Mouse (Mus musculus): ENCODE data around the gene Tuba1b. TPM values are rescaled to one million over a fixed set of nuclear protein-coding genes. Genes with fewer than 3 reads are reported as not detected.
A peak's percentile ranks its signal among the peaks of the same experiment; 100 is the strongest.

Gene Tuba1b
- polyA plus RNA-seq, 1 experiment from 2014 or later = 1,967 TPM

DNA sequence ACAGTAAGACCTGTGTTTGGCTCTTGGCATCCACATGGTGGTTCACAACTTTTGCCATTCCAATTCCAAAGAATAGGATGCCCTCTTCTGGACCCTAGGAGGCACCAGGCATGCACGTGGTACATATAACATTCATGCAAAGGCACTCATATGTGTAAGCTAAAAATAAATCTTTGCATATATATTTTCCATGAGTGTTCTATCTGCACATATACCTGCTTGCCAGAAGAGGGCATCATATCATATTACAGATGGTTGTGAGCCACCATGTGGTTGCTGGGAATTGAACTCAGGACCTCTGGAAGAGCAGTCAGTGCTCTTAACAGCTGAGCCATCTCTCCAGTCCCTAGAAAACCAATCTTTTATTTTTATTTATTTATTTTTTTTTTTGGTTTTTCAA is 32.8 kb downstream of the Tuba1b start:
- Histone ChIP-seq H3K9me3 (ENCODE audit: control insufficient read depth, low read length) (no peaks in the 10 kb centered on the region), H3K27ac (ENCODE audit: low read depth, low read length) (no peak overlapping the region), H3K4me2 (ENCODE audit: low read depth) (no peak overlapping the region), H3K27me3 (ENCODE audit: control insufficient read depth, insufficient read depth, low read length) (peaks cover 29% of the 10 kb centered on the region), H3K9ac (ENCODE audit: low read length) (no peak overlapping the region), H3K4me3 (ENCODE audit: low read depth, low read length) (no peak overlapping the region), H3K36me3 (ENCODE audit: control insufficient read depth, insufficient read depth, low read length) (peaks cover 7% of the 10 kb centered on the region), H3K4me1 (ENCODE audit: control insufficient read depth, insufficient read depth, low read length) (no peaks in the 10 kb centered on the region)
- WGBS = 55% methylated on average over 1 of the region's 1 CpGs
- DNase-seq (ENCODE audit: low spot score) = no peak
- no peak for ATAC-seq (ENCODE audit: insufficient read depth, low FRiP score, low TSS enrichment)

- Histone ChIP-seq H3K27me3 (ENCODE audit: control insufficient read depth, insufficient read depth, low read length) (peaks cover 63% of the 10 kb centered on the region), H3K4me1 (ENCODE audit: control insufficient read depth, insufficient read depth, low read length) (peaks cover 19% of the 10 kb centered on the region), H3K9ac (ENCODE audit: low read length) (no peak within 1 kb of the TSS), H3K4me3 (ENCODE audit: low read depth, low read length) (peak within 1 kb of the TSS; percentile 9; the same call in 1 of the 2 replicates), H3K27ac (ENCODE audit: low read depth, low read length) (no peak within 1 kb of the TSS), H3K36me3 (ENCODE audit: control insufficient read depth, insufficient read depth, low read length) (no peaks in the 10 kb centered on the region), H3K9me3 (ENCODE audit: control insufficient read depth, low read length) (no peaks in the 10 kb centered on the region), H3K4me2 (ENCODE audit: low read depth) (peak within 1 kb of the TSS; percentile 30)
- peak; percentile 54 for DNase-seq (ENCODE audit: low spot score)
- under 1% methylated on average over 41 of the region's 41 CpGs for WGBS
- ATAC-seq (ENCODE audit: insufficient read depth, low FRiP score, low TSS enrichment) = no peak
Measured at GRCm38 (mm10) chr15:98897928-98898800, 36.2 kb downstream of the Tuba1b start, which contains the start of gene Dhh. Dhh (minus strand) TSS chr15:98898540.

GRCm38 (mm10) chr15:98897495-98897894 is 36.9 kb downstream of the Tuba1b start:
- no peak for DNase-seq (ENCODE audit: low spot score)
- Histone ChIP-seq H3K9ac (ENCODE audit: low read length) (no peak overlapping the region), H3K4me2 (ENCODE audit: low read depth) (peak overlapping the region; percentile 30; the same call in 1 of the 2 replicates), H3K4me1 (ENCODE audit: control insufficient read depth, insufficient read depth, low read length) (peaks cover 19% of the 10 kb centered on the region), H3K9me3 (ENCODE audit: control insufficient read depth, low read length) (no peaks in the 10 kb centered on the region), H3K36me3 (ENCODE audit: control insufficient read depth, insufficient read depth, low read length) (no peaks in the 10 kb centered on the region), H3K27me3 (ENCODE audit: control insufficient read depth, insufficient read depth, low read length) (peaks cover 70% of the 10 kb centered on the region), H3K4me3 (ENCODE audit: low read depth, low read length) (no peak overlapping the region), H3K27ac (ENCODE audit: low read depth, low read length) (no peak overlapping the region)
- ATAC-seq (ENCODE audit: insufficient read depth, low FRiP score, low TSS enrichment) = no peak
- 0% methylated on average over 10 of the region's 10 CpGs for WGBS

GRCm38 (mm10) chr15:98895635-98896589 is 38.5 kb downstream of the Tuba1b start:
- Histone ChIP-seq H3K9me3 (ENCODE audit: control insufficient read depth, low read length) (no peaks in the 10 kb centered on the region), H3K36me3 (ENCODE audit: control insufficient read depth, insufficient read depth, low read length) (no peaks in the 10 kb centered on the region), H3K27ac (ENCODE audit: low read depth, low read length) (0 out of 2 replicates have a peak overlapping the region, but pooled peaks have one; percentile 27), H3K4me1 (ENCODE audit: control insufficient read depth, insufficient read depth, low read length) (peaks cover 19% of the 10 kb centered on the region), H3K9ac (ENCODE audit: low read length) (peak overlapping the region; percentile 43), H3K27me3 (ENCODE audit: control insufficient read depth, insufficient read depth, low read length) (peaks cover 80% of the 10 kb centered on the region), H3K4me2 (ENCODE audit: low read depth) (peak overlapping the region; percentile 49), H3K4me3 (ENCODE audit: low read depth, low read length) (peak overlapping the region; percentile 26)
- ATAC-seq (ENCODE audit: insufficient read depth, low FRiP score, low TSS enrichment) (no peak), DNase-seq (ENCODE audit: low spot score) (peak; percentile 71)
- WGBS = 1% methylated on average over 41 of the region's 41 CpGs

DNA sequence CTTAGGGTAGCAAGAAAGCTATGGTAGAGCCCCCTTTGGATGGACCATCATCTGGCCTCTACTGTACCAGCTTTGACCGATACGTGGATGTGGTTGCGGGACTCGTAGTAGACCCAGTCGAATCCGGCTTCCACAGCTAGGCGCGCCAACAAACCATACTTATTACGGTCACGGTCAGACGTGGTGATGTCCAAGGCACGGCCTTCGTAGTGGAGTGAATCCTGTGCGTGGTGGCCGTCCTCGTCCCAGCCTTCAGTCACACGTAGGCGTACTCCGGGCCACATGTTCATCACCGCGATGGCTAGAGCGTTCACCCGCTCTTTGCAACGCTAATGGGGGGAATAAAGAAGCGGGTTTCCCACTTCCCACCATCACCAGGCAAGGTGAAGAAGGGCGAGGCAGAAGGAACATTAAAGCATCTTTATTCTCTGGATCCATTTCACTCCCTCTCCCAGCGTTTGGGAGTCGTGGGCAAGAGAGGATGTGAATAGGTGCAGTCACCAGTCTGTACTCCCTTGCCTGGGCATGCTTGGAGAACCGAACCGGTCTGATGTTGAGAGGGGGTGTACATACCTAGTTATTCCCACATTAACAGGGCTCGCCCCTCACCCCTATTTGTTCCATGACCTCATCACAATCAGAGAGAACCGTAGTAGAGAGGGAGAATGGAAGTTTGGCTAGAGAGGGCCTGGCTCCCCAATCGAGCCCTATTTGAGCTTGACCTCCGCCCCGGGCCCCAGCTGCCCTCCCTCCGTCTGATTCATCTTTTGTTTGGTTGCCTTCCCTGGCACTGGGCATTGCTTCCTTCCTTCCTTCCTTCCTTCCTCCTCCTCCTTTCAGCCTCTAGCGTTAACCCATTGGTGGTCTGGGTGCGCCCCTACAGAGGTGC is 39.4 kb downstream of the Tuba1b start:
- peaks cover 19% of the 10 kb centered on the region for H3K4me1 ChIP-seq (ENCODE audit: control insufficient read depth, insufficient read depth, low read length)
- peaks cover 80% of the 10 kb centered on the region for H3K27me3 ChIP-seq (ENCODE audit: control insufficient read depth, insufficient read depth, low read length)
- H3K36me3 ChIP-seq (ENCODE audit: control insufficient read depth, insufficient read depth, low read length) = no peaks in the 10 kb centered on the region
- H3K4me3 ChIP-seq (ENCODE audit: low read depth, low read length) = peak overlapping the region; percentile 43
- DNase-seq (ENCODE audit: low spot score) = no peak
- 1% methylated on average over 38 of the region's 38 CpGs for WGBS
- H3K9ac ChIP-seq (ENCODE audit: low read length) = peak overlapping the region; percentile 43
- H3K27ac ChIP-seq (ENCODE audit: low read depth, low read length) = no peak overlapping the region
- no peak for ATAC-seq (ENCODE audit: insufficient read depth, low FRiP score, low TSS enrichment)
- peak overlapping the region; percentile 79 for H3K4me2 ChIP-seq (ENCODE audit: low read depth)
- H3K9me3 ChIP-seq (ENCODE audit: control insufficient read depth, low read length) = no peaks in the 10 kb centered on the region

DNA sequence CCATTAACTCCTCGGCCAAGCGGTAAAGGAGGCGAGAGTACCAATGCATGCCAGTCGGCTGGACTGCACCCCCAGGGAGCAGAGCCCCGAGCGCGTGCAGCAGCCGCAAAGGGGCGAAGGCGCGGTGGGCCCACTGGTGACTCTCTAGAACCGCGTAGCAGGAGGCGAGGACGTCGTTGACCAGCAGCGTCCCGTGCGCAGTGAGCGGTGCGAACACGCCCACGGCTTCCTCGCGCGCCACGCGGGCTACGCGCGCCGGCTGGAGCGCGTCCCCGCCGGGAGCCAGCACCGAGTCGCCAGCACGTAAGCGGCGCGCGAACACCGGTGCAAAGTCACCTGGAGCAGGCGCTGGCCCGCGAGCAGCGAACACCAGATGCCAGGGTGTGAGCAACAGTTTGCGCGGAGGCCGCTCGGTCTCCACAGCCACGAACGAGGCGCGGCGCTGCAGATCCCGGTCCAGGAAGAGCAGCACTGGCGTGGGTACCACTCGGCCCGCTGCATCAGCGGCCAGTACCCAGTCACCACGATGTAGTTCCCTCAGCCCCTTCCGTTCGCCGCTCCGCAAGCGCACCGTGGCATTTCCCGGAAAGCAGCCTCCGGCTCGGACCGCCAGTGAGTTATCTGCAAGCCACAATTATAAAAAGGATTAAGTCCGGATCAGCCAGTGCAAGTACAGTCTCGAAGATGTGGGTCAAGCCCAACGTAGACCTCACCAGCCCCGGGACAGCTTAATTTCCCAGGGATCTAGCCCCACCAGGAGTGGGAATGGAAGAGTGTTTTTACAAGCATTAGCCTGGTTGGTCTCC is 40.2 kb downstream of the Tuba1b start, which contains the start of gene Rhebl1:
Gene Rhebl1, minus strand, starts transcription at position 601 of the 806 bp plus-strand sequence.
- peaks cover 19% of the 10 kb centered on the region for H3K4me1 ChIP-seq (ENCODE audit: control insufficient read depth, insufficient read depth, low read length)
- H3K36me3 ChIP-seq (ENCODE audit: control insufficient read depth, insufficient read depth, low read length) = no peaks in the 10 kb centered on the region
- H3K4me2 ChIP-seq (ENCODE audit: low read depth) = peak within 1 kb of the TSS; percentile 79
- no peak within 1 kb of the TSS for H3K27ac ChIP-seq (ENCODE audit: low read depth, low read length)
- H3K9ac ChIP-seq (ENCODE audit: low read length) = peak within 1 kb of the TSS; percentile 37
- peak; percentile 46 for DNase-seq (ENCODE audit: low spot score)
- under 1% methylated on average over 68 of the region's 77 CpGs for WGBS
- no peak for ATAC-seq (ENCODE audit: insufficient read depth, low FRiP score, low TSS enrichment)
- H3K9me3 ChIP-seq (ENCODE audit: control insufficient read depth, low read length) = no peaks in the 10 kb centered on the region
- H3K4me3 ChIP-seq (ENCODE audit: low read depth, low read length) = peak within 1 kb of the TSS; percentile 43
- peaks cover 77% of the 10 kb centered on the region for H3K27me3 ChIP-seq (ENCODE audit: control insufficient read depth, insufficient read depth, low read length)

GRCm38 (mm10) chr15:98893036-98893435 is 41.3 kb downstream of the Tuba1b start:
- Histone ChIP-seq H3K4me1 (ENCODE audit: control insufficient read depth, insufficient read depth, low read length) (peaks cover 19% of the 10 kb centered on the region), H3K9me3 (ENCODE audit: control insufficient read depth, low read length) (no peaks in the 10 kb centered on the region), H3K4me3 (ENCODE audit: low read depth, low read length) (no peak overlapping the region), H3K4me2 (ENCODE audit: low read depth) (no peak overlapping the region), H3K9ac (ENCODE audit: low read length) (no peak overlapping the region), H3K27me3 (ENCODE audit: control insufficient read depth, insufficient read depth, low read length) (peaks cover 66% of the 10 kb centered on the region), H3K36me3 (ENCODE audit: control insufficient read depth, insufficient read depth, low read length) (no peaks in the 10 kb centered on the region), H3K27ac (ENCODE audit: low read depth, low read length) (no peak overlapping the region)
- ATAC-seq (ENCODE audit: insufficient read depth, low FRiP score, low TSS enrichment) = no peak
- 40% methylated on average over 4 of the region's 4 CpGs for WGBS
- DNase-seq (ENCODE audit: low spot score) = no peak

Data from neural tube, embryonic 11.5 days (tissue).